Mouse (Mus musculus): ENCODE data around the gene Taf1c.
A peak's percentile ranks its signal among the peaks of the same experiment; 100 is the strongest.

Taf1c gene

GRCm38 (mm10) chr8:119574437-119575365 is 30.3 kb downstream of the Taf1c start, which contains the start of the genes Hsdl1 and Dnaaf1:
Hsdl1 (minus strand) TSS chr8:119575183.
Dnaaf1 (plus strand) TSS chr8:119575235.
- peak; percentile 93 for DNase-seq (ENCODE audit: low read depth, low spot score)

- no peak for DNase-seq (ENCODE audit: low read depth, low spot score)
Measured at GRCm38 (mm10) chr8:119572411-119572810, 32.6 kb downstream of the Taf1c start.

- no peak for DNase-seq (ENCODE audit: low read depth, low spot score)
Measured at GRCm38 (mm10) chr8:119571135-119571534, 33.9 kb downstream of the Taf1c start.

GRCm38 (mm10) chr8:119569881-119570280 is 35.1 kb downstream of the Taf1c start:
- no peak for DNase-seq (ENCODE audit: low read depth, low spot score)

GRCm38 (mm10) chr8:119568951-119569350 is 36.1 kb downstream of the Taf1c start:
- no peak for DNase-seq (ENCODE audit: low read depth, low spot score)

GRCm38 (mm10) chr8:119568251-119568650 is 36.8 kb downstream of the Taf1c start:
- DNase-seq (ENCODE audit: low read depth, low spot score), result no peak

- DNase-seq (ENCODE audit: low read depth, low spot score), result no peak
Measured at GRCm38 (mm10) chr8:119566367-119566766, 38.7 kb downstream of the Taf1c start.

GRCm38 (mm10) chr8:119563849-119564251 is 41.2 kb downstream of the Taf1c start:
- no peak for DNase-seq (ENCODE audit: low read depth, low spot score)

GRCm38 (mm10) chr8:119559402-119559720 is 45.7 kb downstream of the Taf1c start:
- no peak for DNase-seq (ENCODE audit: low read depth, low spot score)

- peak; percentile 99 for DNase-seq (ENCODE audit: low read depth, low spot score)
Measured at GRCm38 (mm10) chr8:119558603-119559401, 46.2 kb downstream of the Taf1c start, which contains the start of gene Mbtps1. Mbtps1 (minus strand) TSS chr8:119558735.

GRCm38 (mm10) chr8:119557821-119558602 is 47.0 kb downstream of the Taf1c start:
- DNase-seq (ENCODE audit: low read depth, low spot score), result peak; percentile 85

GRCm38 (mm10) chr8:119557132-119557531 is 47.9 kb downstream of the Taf1c start:
- no peak for DNase-seq (ENCODE audit: low read depth, low spot score)

GRCm38 (mm10) chr8:119555861-119556260 is 49.2 kb downstream of the Taf1c start:
- peak; percentile 33 for DNase-seq (ENCODE audit: low read depth, low spot score)

GRCm38 (mm10) chr8:119552967-119553366 is 52.1 kb downstream of the Taf1c start:
- no peak for DNase-seq (ENCODE audit: low read depth, low spot score)

GRCm38 (mm10) chr8:119548560-119549113 is 56.4 kb downstream of the Taf1c start:
- DNase-seq (ENCODE audit: low read depth, low spot score), result no peak

Measured in brain, adult 2 months (tissue).